Mouse (Mus musculus): ENCODE data around the gene Gemin7.
"Not testable (repeated sequence)": the region's sequence is repeated elsewhere in the genome, so short reads cannot be mapped to it uniquely, and the experiment has no call there.

Gemin7 gene

GRCm38 (mm10) chr7:19577141-19577852 lies at the start of gene Gemin7, which contains the start of gene Zfp296:
Gene Gemin7 (minus strand): TSS chr7:19577595.
Gene Zfp296 (plus strand): TSS chr7:19577287.
- DNase-seq (ENCODE audit: low spot score), result no peak

DNA sequence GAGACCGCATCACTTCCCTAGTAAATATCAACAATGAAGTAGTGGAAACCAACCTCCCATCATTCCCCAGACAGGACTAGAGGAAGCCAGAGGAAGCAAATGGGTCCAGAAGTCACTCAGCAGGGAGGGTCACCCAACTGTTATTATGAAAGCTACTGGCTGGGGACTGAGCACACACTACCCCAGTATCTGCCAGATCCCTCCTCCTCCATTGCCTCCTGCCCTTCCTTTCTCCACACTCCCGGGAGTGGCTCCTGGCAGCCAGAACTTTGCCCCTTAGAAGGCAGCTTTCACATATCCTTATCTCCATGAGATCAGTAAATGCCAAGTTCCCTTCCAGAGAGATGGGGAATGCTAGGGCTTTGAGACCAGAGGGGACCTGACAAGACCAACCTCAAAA lies 46.0 kb upstream of the Gemin7 start:
- DNase-seq (ENCODE audit: low spot score), result no peak

DNA sequence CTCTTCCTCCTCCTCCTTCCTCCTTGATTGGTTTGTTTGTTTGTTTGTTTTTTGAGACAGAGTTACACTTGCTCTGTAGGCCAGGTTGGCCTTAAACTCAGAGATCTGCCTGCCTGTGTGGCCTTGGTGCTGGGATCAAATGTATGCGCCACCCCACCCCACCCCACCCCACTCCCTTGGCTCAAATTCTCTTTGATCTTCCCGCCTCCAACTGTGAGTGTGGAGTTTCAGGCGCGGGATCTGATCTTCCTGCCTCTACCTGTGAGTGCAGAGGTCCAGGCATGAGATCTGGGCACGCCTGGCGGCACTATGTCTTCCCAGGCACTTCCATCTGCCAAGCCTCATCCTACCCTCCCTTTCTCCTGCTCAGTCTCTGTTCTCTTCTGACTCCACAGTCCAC lies 44.8 kb upstream of the Gemin7 start:
- DNase-seq (ENCODE audit: low spot score), result no peak

DNA sequence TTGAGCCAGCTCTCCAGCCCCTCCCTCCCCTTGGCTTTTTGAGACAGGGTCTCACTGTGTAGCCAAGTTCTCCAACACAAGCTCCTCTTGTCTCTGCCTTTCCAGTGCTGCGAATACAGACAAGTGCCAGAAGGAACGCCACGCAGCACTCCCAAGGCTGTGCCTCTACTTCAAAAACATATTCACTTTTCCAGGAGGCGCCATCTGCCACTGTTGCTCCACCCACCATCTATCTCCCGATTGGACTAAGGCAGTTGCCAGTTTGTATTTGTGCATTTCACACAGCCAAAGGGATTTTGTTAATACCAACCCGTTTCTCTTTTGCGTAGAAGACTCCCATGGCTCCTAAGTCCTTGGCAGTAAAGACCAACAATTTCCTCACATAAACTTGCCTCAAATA lies 43.4 kb upstream of the Gemin7 start:
- no peak for DNase-seq (ENCODE audit: low spot score)

DNA sequence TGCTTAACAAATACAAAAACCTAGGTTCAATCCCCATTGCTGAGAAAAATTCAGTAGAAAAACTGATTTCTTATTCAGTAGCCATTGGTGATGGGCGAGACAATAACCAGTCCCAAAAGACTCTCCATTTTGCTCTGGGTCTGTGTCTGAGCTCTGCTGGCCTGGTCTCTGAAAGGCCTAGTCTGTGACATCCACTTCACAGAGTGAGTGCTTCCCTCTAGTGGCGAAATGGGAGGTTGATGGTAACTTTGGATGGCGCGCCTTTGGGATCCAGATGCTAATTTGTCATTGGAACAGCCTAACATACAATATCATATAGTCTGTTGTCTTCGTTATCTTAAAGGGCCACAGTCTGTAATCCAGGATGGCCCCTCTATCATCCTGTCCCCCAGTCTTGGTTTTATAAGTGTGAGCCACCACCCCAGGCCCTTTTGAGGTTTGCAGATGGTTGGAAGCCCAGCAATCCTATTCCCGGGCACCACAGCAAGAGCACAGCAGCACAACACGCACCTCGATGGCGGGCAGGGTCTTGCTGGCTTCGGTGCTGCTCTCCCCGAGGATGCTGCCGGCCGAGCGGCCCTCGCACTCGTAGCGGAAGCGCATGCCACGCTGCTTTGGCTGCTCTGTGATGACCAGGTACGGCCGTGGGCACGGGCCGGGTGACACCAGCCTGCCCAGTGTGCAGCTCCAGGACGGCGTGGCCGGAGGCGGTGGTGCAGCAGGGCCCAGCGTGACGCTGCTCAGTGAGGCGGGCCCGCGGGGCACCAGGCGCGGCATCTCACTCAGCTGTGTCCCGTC lies 41.8 kb upstream of the Gemin7 start:
- peak; percentile 72 for DNase-seq (ENCODE audit: low spot score)

- DNase-seq (ENCODE audit: low spot score), result no peak
These were observed 37.7 kb upstream of the Gemin7 start for GRCm38 (mm10) chr7:19615036-19615577.

DNA sequence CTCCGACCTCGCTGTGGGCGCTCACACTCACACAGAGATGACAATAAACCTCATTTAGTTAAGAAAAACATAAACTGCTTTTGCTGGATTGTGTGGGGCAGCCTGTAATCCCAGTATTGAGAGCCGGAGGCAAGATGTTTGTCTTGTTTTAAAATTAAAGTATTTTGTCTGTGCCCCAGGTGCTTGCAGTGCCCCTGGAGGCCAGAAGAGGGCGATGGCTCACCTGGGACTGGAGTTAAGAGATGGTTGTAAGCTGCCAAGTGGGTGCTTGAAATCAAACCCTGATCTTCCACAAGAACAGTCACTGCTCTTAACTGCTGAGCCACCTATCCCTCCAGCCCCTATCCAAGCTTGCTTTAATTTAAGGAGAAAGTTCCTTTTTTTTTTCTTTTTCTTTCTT lies 33.6 kb upstream of the Gemin7 start:
- DNase-seq (ENCODE audit: low spot score), result no peak

GRCm38 (mm10) chr7:19609641-19610332 lies 32.4 kb upstream of the Gemin7 start:
- DNase-seq (ENCODE audit: low spot score), result no peak

DNA sequence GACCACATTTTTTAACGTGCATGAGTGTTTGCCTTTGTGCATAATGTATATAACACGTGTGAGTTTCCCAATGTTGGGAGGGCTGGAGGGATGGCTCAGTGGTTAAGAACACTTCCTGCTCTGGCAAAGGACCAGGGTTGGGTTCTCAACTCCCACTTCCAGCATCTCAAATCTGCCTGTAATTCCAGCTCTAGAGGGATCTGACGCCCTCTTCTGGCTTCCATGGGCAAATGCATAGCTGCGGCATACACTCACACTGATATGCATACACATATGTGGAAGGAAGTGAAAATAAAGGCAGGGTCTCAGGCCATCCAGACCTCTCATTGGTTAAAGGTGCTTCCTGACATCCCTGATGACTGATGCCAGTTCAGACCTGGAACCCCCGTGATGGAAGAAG lies 29.9 kb upstream of the Gemin7 start:
- no peak for DNase-seq (ENCODE audit: low spot score)

GRCm38 (mm10) chr7:19604606-19605214 lies 27.3 kb upstream of the Gemin7 start:
- not testable (repeated sequence) for DNase-seq (ENCODE audit: low spot score)

GRCm38 (mm10) chr7:19603849-19604605 lies 26.6 kb upstream of the Gemin7 start, which contains the start of gene Clasrp:
Gene Clasrp (minus strand): TSS chr7:19604486.
- peak; percentile 97 for DNase-seq (ENCODE audit: low spot score)

DNA sequence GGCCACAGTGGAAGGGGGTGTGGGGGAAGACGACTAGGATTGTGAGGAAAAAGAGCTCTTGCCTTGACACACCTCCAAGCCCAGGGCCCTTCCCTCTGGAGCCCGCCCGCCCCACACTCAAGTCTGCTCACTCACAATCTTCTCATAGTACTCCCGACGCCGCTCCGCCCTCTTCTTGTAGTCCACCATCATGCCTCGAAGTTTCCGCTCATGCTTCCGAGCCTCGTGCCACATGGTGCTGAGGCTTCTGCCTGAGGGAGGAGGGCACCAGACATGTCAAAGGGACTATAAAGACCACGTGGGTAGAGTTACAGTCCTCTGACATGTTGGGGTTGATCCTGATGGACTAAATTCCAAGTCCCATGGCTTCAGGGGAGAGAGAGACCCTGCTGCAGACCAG lies 25.7 kb upstream of the Gemin7 start:
- no peak for DNase-seq (ENCODE audit: low spot score)

DNA sequence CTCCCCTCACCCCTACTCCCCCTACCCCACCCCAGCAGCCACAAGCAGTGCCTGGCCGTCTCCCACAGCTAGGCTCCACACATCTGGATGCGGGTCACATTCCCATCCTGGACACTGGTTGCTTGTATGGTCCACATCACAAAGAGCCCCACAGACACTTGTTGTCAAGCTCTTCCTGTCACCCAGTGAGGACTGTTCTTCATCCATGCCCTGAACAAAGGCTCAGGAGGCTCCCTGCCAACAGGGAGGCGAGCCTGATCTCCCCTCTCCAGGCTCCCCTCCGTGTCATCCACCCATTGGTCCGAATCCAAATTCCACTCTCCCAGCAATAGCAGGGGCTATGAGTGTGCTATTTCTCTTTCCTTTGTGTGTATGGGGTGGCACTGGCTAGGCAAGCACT lies 23.2 kb upstream of the Gemin7 start:
- no peak for DNase-seq (ENCODE audit: low spot score)

DNA sequence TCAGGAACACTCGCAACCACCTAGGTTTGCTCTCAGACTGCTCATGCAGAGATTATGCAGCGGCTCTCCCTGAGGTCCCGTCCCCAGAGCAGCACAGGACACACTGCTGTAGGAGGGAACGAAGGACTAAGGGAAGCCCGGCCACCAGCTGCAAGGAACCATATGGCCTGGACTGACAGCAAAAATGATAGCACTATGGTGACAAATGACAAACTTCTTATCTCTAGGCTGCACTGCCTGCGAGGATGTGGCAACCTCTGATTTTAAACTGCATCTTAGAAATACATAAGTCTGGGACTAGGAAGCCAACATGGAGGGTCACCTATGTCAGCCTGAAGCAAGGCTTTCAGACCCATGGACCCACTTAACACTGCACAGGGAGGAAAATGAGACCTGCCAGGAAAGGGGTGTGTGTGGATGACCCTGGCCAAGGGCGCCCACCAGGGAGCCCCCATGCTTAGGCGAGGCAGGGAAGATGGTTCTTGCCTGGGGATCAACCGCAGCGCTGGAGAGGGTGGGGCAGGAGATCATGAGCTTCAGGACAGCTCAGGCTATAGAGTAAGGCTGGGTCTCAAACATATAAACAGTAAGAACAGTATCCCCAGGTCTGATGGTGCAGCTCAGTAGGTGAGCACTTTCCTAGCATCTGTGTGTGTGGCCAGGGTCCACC lies 15.8 kb upstream of the Gemin7 start:
- DNase-seq (ENCODE audit: low spot score), result no peak

DNA sequence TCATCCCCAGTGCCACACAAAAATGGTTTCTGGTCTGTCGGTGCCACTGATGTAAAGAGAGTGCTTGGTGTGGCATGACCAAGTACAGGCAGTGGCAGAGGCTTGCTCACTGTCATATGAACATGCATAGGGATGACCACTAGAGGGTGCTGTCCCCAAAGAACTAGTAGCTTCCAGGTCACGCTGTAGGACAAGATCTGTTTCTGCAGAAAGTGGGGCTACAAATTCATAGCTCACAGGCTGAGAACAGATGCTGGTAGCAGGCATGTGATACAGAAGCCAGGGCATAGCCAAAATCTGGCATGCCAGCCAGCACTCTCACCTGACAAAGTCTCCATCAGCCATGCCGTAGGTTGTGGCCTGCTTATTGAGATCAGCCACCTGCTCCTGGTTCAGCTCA lies 12.5 kb upstream of the Gemin7 start:
- DNase-seq (ENCODE audit: low spot score), result peak; percentile 66

GRCm38 (mm10) chr7:19589207-19589606 lies 11.8 kb upstream of the Gemin7 start:
- DNase-seq (ENCODE audit: low spot score), result no peak

GRCm38 (mm10) chr7:19586269-19586668 lies 8.9 kb upstream of the Gemin7 start:
- DNase-seq (ENCODE audit: low spot score), result no peak

GRCm38 (mm10) chr7:19580634-19581033 lies 3.2 kb upstream of the Gemin7 start:
- DNase-seq (ENCODE audit: low spot score), result no peak

GRCm38 (mm10) chr7:19579751-19580150 lies 2.4 kb upstream of the Gemin7 start:
- DNase-seq (ENCODE audit: low spot score), result no peak

DNA sequence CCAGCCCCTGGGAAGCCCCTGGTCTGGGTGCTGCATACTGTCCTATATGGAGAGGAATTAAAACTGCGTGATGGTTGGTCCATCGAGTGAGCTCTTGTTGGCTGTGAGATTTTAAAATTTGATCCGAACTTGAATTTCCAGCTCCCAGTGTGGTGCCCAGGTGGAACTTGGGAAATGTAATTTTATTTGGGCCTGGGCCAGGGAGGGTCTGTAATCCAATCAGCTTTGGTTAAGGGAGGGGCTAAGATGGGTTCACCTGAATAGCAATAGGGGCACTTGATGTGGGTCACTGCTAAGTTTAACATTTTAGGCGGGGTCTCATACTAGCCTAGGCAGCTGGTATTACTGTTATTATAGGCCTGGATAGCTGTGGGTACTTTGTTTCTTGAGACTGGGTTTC lies 1.0 kb upstream of the Gemin7 start:
- DNase-seq (ENCODE audit: low spot score), result no peak

All from ovary, postnatal 14 days (tissue).